Mouse (Mus musculus): ENCODE measurements around the gene Arid1b.

DNA sequence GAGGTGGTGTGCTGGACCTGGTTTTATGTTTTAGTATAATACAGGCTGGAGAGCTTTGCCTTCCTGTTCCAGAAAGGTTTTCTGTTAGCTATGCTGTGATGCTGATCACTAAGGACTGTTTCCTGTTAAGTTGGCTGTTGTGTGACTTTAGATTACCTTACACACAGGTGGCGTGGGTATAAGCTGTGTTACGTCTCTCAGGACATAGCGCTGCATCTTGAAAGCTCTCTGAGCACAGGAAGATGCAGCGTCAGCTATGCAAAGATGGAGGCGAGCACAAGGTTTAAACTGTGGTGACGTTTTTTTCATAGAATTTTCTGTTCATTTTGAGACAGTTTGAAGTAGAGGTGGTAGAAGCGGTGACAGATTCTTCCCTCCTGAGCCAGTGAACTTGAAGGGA, 174.5 kb downstream of the Arid1b start:
- TF ChIP-seq CTCF (IDR thresholded peaks at IDR 0.05) (no peak), POLR2A (IDR thresholded peaks at IDR 0.05; ENCODE audit: insufficient read depth, low read depth, low read length) (no peak)

Data from heart, adult 2 months (tissue).